Mouse (Mus musculus) layer of hippocampus, postnatal 25 days (tissue): ENCODE measurements around the gene Cacna1c. TPM values are rescaled to one million over a fixed set of nuclear protein-coding genes. Genes with fewer than 3 reads are reported as not detected.
A peak's percentile ranks its signal among the peaks of the same experiment; 100 is the strongest.
"Not testable (repeated sequence)": the region's sequence is repeated elsewhere in the genome, so short reads cannot be mapped to it uniquely, and the experiment has no call there.

ENCODE experiments used
- DNase-seq, 2 experiments: peaks; one replicate each; pipeline ENCODE4 v3.0.0; 2022; ENCODE audit warnings: mixed read lengths in 2 of 2, low spot score in 1 of 2; ENCODE audit errors: extremely low spot score in 1 of 2
- total RNA-seq, 2 experiments: library from RNA; stranded (reverse); gene quantifications; 2 replicates each; pipeline ENCODE4 v1.2.3; 2021

Cacna1c gene
- total RNA-seq, 2 experiments from 2014 or later = 69.0 to 86.7 TPM

GRCm38 (mm10) chr6:119214190-119214589 lies 18.0 kb upstream of the Cacna1c start:
- no peak for DNase-seq

- DNase-seq = peak in 1 of 2 experiments; percentile 6
These were observed 17.2 kb upstream of the Cacna1c start for GRCm38 (mm10) chr6:119213375-119213774.

DNA sequence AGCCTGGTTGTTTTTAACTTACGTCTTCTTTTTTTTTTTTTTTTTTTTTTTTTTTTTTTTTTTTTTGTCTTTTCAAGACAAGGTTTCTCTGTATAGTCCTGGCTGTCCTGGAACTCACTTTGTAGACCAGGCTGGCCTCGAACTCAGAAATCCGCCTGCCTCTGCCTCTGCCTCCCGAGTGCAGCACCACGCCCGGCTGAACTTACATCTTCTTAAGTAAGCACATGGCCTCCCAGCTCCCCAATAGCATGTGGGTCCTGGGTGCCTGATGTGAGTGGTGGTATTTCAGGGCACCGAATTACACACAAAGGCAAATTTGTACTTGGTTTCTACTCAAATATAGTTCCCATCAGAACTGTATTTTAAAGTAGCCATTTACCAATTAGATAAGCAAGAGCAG lies 9.8 kb upstream of the Cacna1c start:
- not testable (repeated sequence) for DNase-seq

GRCm38 (mm10) chr6:119204915-119205314 lies 8.7 kb upstream of the Cacna1c start:
- DNase-seq = no peak

- no peak for DNase-seq
These were observed 8.1 kb upstream of the Cacna1c start for GRCm38 (mm10) chr6:119204286-119204685.

DNA sequence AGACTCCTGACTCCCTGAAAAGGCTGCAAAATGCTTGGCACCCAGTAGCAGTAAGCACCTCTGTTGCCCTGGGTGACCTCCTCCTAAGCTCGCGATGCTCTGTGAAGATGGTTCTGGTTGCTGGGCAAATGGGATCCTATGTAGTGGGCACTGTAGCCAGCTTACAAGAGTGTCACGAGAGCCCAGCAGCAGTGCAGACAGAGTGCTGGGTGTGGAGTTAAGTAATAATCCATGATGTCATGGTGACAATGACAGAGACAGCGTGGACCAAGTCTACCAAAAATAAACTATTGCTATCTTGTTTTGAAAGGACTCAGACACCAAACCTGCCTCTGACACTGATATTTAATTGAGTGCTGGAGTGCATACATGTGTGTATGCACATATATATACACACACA lies 5.4 kb upstream of the Cacna1c start:
- DNase-seq = no peak

GRCm38 (mm10) chr6:119200362-119200761 lies 4.1 kb upstream of the Cacna1c start:
- no peak for DNase-seq

GRCm38 (mm10) chr6:119199274-119199879 lies 3.2 kb upstream of the Cacna1c start:
- DNase-seq = no peak

- DNase-seq = no peak
These were observed 2.5 kb upstream of the Cacna1c start for GRCm38 (mm10) chr6:119198534-119199273.

DNA sequence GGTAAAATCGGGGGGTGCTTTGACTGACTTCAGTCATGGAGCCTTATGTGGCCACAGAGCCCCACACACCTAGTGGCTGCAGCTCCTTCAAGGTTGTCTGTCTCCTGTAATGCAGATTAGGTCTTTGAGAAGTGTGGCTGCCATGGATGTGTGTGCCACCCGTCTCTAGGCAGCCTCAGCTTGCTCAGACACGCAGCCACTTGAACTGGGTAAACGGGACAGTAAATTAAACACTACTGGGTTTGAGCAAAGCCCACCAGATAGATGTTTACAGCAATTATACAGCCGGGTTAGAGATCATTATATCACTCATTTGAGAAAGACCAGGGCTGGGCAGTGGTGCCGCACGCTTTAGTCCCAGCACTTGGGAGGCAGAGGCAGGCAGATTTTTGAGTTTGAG lies 1.6 kb downstream of the Cacna1c start:
- DNase-seq = no peak

- DNase-seq = no peak
These were observed 2.1 kb downstream of the Cacna1c start for GRCm38 (mm10) chr6:119194161-119194560.

- DNase-seq = no peak
These were observed 2.6 kb downstream of the Cacna1c start for GRCm38 (mm10) chr6:119193571-119194154.

- no peak for DNase-seq
These were observed 4.7 kb downstream of the Cacna1c start for GRCm38 (mm10) chr6:119191478-119191877.

GRCm38 (mm10) chr6:119187631-119188030 lies 8.6 kb downstream of the Cacna1c start:
- DNase-seq = no peak

DNA sequence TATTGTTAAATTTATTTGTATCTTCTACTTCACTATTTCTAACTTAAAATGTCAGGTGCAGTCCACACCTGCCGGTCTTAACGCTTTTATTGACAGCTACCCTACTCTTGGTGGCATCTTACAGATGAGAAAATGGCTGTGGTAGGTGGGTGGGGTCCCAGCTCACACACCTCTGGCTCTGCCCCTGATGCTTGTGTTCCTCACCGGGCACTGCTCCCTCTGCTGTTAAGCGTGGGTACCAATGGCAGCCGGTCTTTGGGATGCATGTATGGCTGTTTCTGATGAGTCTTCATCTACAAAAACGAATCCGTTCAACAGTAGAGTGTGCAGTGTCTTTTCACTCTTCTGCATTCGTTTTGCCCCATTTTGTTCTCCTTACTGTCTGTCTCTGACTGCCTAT lies 9.6 kb downstream of the Cacna1c start:
- peak in 1 of 2 experiments; percentile 21 for DNase-seq

- DNase-seq = no peak
These were observed 12.4 kb downstream of the Cacna1c start for GRCm38 (mm10) chr6:119183781-119184180.

DNA sequence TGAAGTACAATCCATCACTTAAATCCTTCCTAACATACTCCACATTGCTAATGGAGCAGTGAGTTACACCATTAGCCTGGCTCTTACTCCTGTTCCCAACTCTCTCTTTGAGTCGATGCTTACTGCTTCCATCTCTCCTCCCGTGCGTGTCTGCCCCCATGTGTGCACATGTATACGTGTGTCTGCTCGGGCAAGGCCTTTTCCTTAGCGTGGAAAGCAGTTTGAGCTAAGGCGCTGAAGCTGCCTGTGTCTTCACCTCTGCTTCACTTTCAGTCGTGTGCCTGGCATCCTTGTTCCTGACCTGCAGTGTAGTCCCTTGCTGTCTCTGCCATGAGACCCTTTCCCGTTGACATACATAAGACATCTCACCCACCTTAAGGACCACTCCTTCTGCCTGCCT lies 14.0 kb downstream of the Cacna1c start:
- DNase-seq = no peak

DNA sequence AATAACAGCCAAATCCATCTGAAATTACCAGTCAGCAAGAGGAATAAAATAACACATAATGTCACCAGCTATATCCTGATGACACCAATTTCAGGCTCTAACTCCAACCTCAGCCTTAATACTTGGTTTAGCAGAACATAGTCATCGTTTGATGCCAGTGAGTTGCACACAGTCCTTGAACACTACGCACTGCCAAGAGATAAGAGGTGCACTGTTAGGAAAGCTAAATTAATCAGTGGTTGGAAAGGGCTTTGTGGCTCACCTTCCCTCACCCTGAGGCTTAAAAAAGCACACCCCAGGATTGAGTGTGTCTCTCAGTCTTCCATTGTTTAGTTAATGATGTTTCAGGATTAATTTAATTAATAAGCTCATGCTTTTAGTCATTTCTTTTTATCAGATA lies 16.0 kb downstream of the Cacna1c start:
- no peak for DNase-seq

- DNase-seq = no peak
These were observed 19.1 kb downstream of the Cacna1c start for GRCm38 (mm10) chr6:119177101-119177500.

GRCm38 (mm10) chr6:119176103-119176502 lies 20.1 kb downstream of the Cacna1c start:
- no peak for DNase-seq

GRCm38 (mm10) chr6:119175078-119175853 lies 21.0 kb downstream of the Cacna1c start, which contains the start of gene Dcp1b:
Gene Dcp1b, plus strand, starts transcription at chr6:119175253.
- peak; percentile 72 to 81 for DNase-seq
